Mouse (Mus musculus) heart, postnatal 0 days (tissue): ENCODE results near the gene Setd2. TPM values are rescaled to one million over a fixed set of nuclear protein-coding genes. Genes with fewer than 3 reads are reported as not detected.

Source experiments
- ATAC-seq: fragments of 200-750 bp; cut with Nextera tagmentation; 2 replicates; pipeline ENCODE4 v1.8.0; 2017; ENCODE audit warnings: low read depth, moderate number of reproducible peaks, moderate library complexity; ENCODE audit not compliant: insufficient read depth
- DNase-seq: peaks from one replicate; pipeline ENCODE4 v3.0.0-alpha.2; 2016; ENCODE audit warnings: low spot score
- H3K27ac ChIP-seq: fragments of 300-500 bp; sonication (generic); 2 replicates; pipeline ENCODE4 v1.5.1; 2014; ENCODE audit warnings: low read depth, mild to moderate bottlenecking
- H3K27me3 ChIP-seq: fragments of 300-500 bp; sonication (generic); 2 replicates; pipeline ENCODE4 v1.6.1; 2014; ENCODE audit warnings: low read length, mixed read lengths; ENCODE audit not compliant: control insufficient read depth, insufficient read depth
- H3K36me3 ChIP-seq: fragments of 300-500 bp; sonication (generic); replicated peaks from 2 replicates; pipeline ENCODE4 v1.6.1; 2014; ENCODE audit warnings: low read length, mixed read lengths; ENCODE audit not compliant: control insufficient read depth, insufficient read depth
- H3K4me1 ChIP-seq: fragments of 300-500 bp; sonication (generic); 2 replicates; pipeline ENCODE4 v1.6.1; 2014; ENCODE audit warnings: antibody characterized with exemption; ENCODE audit not compliant: control insufficient read depth, insufficient read depth
- H3K4me2 ChIP-seq: fragments of 300-500 bp; sonication (generic); 2 replicates; pipeline ENCODE4 v1.6.1; 2014; ENCODE audit warnings: low read depth, mild to moderate bottlenecking, low read length, moderate library complexity
- H3K4me3 ChIP-seq: fragments of 300-500 bp; sonication (generic); 2 replicates; pipeline ENCODE4 v1.5.1; 2014; ENCODE audit warnings: low read depth, low read length
- H3K9ac ChIP-seq: fragments of 300-500 bp; sonication (generic); replicated peaks from 2 replicates; pipeline ENCODE4 v1.6.1; 2014; ENCODE audit warnings: low read depth, low read length, mixed read lengths
- H3K9me3 ChIP-seq: fragments of 300-500 bp; sonication (generic); replicated peaks from 2 replicates; pipeline ENCODE4 v1.6.1; 2016; ENCODE audit warnings: low read length; ENCODE audit not compliant: control insufficient read depth
- CTCF ChIP-seq: IDR thresholded peaks from 2 replicates; pipeline ENCODE4 v1.5.1; 2016; ENCODE audit warnings: antibody characterized with exemption, control low read depth, low read depth
- EP300 ChIP-seq: IDR thresholded peaks from 2 replicates; pipeline ENCODE4 v1.6.1; 2016; ENCODE audit warnings: antibody characterized with exemption, low read depth
- WGBS: fragments of 180-500 bp; shearing (Covaris S2); extraction: QIAGEN DNeasy Blood & Tissue Kit; methylation state at CpG from one replicate; pipeline ENCODE4 v1.1.7; 2014; 5-methylcytosine and 5-hydroxymethylcytosine counted together
- polyA plus RNA-seq: library from polyadenylated mRNA; unstranded; fragments of >200 nt; fragmentation: Nextera tagmentation; extraction: Ambion mirVana; gene quantifications from 2 replicates; pipeline ENCODE4 v1.2.1, GENCODE M21; 2015
- total RNA-seq: library from RNA; depleted of rRNA; stranded (reverse); fragments of >200 nt; gene quantifications from 2 replicates; pipeline ENCODE4 v1.2.3, GENCODE M21; 2014; ENCODE audit warnings: low replicate concordance

Gene Setd2
- total and polyA plus RNA-seq, 2 experiments from 2014 or later = 13.0 to 33.2 TPM

GRCm38 (mm10) chr9:110655651-110656007 is 123.2 kb downstream of the Setd2 start:
- DNase-seq (no peak), ATAC-seq (no peak)
- TF ChIP-seq EP300 (no peak), CTCF (no peak)
- WGBS = 74% methylated on average over 10 of the region's 10 CpGs
- peak overlapping the region; percentile 97 for H3K27ac ChIP-seq
- H3K9me3 ChIP-seq = no peaks in the 10 kb centered on the region
- H3K9ac ChIP-seq = no peak overlapping the region
- H3K4me3 ChIP-seq = peak overlapping the region; percentile 85
- H3K36me3 ChIP-seq = no peaks in the 10 kb centered on the region; the same call in 1 of the 2 replicates
- H3K4me2 ChIP-seq = peak overlapping the region; percentile 79
- peaks cover 17% of the 10 kb centered on the region for H3K4me1 ChIP-seq
- H3K27me3 ChIP-seq = no peaks in the 10 kb centered on the region

GRCm38 (mm10) chr9:110656249-110657221 is 124.1 kb downstream of the Setd2 start, which contains the start of gene Ccdc12:
Gene Ccdc12 (plus strand): TSS chr9:110656503.
- Histone ChIP-seq H3K9me3 (no peaks in the 10 kb centered on the region), H3K4me1 (peaks cover 22% of the 10 kb centered on the region), H3K4me3 (peak within 1 kb of the TSS; percentile 85), H3K36me3 (no peaks in the 10 kb centered on the region; the same call in 1 of the 2 replicates), H3K27ac (peak within 1 kb of the TSS; percentile 97), H3K4me2 (peak within 1 kb of the TSS; percentile 79), H3K27me3 (no peaks in the 10 kb centered on the region), H3K9ac (peak within 1 kb of the TSS; percentile 89)
- DNase-seq = peak; percentile 100
- TF ChIP-seq CTCF (peak; percentile 22), EP300 (no peak)
- peak; percentile 87 for ATAC-seq
- under 1% methylated on average over 52 of the region's 52 CpGs for WGBS

- Histone ChIP-seq H3K36me3 (no peaks in the 10 kb centered on the region; the same call in 1 of the 2 replicates), H3K9ac (peak overlapping the region; percentile 89), H3K27ac (peak overlapping the region; percentile 97), H3K9me3 (no peaks in the 10 kb centered on the region), H3K27me3 (no peaks in the 10 kb centered on the region), H3K4me3 (peak overlapping the region; percentile 85), H3K4me1 (peaks cover 15% of the 10 kb centered on the region; the same call in 1 of the 2 replicates), H3K4me2 (peak overlapping the region; percentile 79)
- ATAC-seq (no peak), DNase-seq (peak; percentile 26)
- TF ChIP-seq CTCF (no peak), EP300 (no peak)
- WGBS = 60% methylated on average over 13 of the region's 13 CpGs
Measured at GRCm38 (mm10) chr9:110657474-110658078, 125.2 kb downstream of the Setd2 start.

- no peaks in the 10 kb centered on the region; the same call in 1 of the 2 replicates for H3K36me3 ChIP-seq
- H3K9me3 ChIP-seq = no peaks in the 10 kb centered on the region
- no peaks in the 10 kb centered on the region for H3K27me3 ChIP-seq
- ATAC-seq = no peak
- H3K9ac ChIP-seq = no peak overlapping the region
- 86% methylated on average over 12 of the region's 12 CpGs for WGBS
- no peak for DNase-seq
- H3K27ac ChIP-seq = no peak overlapping the region
- H3K4me2 ChIP-seq = no peak overlapping the region
- peaks cover 10% of the 10 kb centered on the region; the same call in 1 of the 2 replicates for H3K4me1 ChIP-seq
- TF ChIP-seq EP300 = no peak
- no peak for TF ChIP-seq CTCF
- no peak overlapping the region for H3K4me3 ChIP-seq
Measured at GRCm38 (mm10) chr9:110659521-110659920, 127.1 kb downstream of the Setd2 start.

GRCm38 (mm10) chr9:110660208-110660607 is 127.8 kb downstream of the Setd2 start:
- no peak overlapping the region for H3K4me3 ChIP-seq
- no peak overlapping the region for H3K27ac ChIP-seq
- H3K27me3 ChIP-seq = no peaks in the 10 kb centered on the region
- no peak overlapping the region for H3K9ac ChIP-seq
- peaks cover 12% of the 10 kb centered on the region; the same call in 1 of the 2 replicates for H3K4me1 ChIP-seq
- ATAC-seq = no peak
- WGBS = 90% methylated on average over 2 of the region's 2 CpGs
- TF ChIP-seq EP300 (no peak), CTCF (no peak)
- no peaks in the 10 kb centered on the region; the same call in 1 of the 2 replicates for H3K36me3 ChIP-seq
- H3K4me2 ChIP-seq = no peak overlapping the region
- H3K9me3 ChIP-seq = no peaks in the 10 kb centered on the region
- no peak for DNase-seq
